26 mouse cellular contexts compared by ENCODE assay signal in genomic region chr6:113386025-113386424, GRCm38 (mm10). TPM values are rescaled to one million over a fixed set of nuclear protein-coding genes. Genes with fewer than 3 reads are reported as not detected.
A peak's percentile ranks its signal among the peaks of the same experiment; 100 is the strongest.
DNase-seq lines count a peak whose midpoint lies in the region; ATAC-seq and TF ChIP-seq lines count a peak whose summit lies in the region.
"Had no signal": no experiment of that assay in that cellular context is flagged by ENCODE, and none has a peak within 500 bp of the region (broad histone marks: within the 10 kb centered on the region; RNA-seq: fewer than 3 reads in every experiment).

No protein-coding gene starts in this region.

- intact Hi-C loops in heart, postnatal 36 days (cut with DNase I) = no loop called here

- no peaks in the 10 kb centered on the region for H3K9me3 ChIP-seq in midbrain, embryonic 14.5 days (ENCODE audit: control insufficient read depth, low read length)
- no peaks in the 10 kb centered on the region for H3K9me3 ChIP-seq in midbrain, embryonic 15.5 days
- H3K9me3 ChIP-seq in embryonic facial prominence, embryonic 15.5 days (replicated peaks) = no peaks in the 10 kb centered on the region
- no peaks in the 10 kb centered on the region for H3K9me3 ChIP-seq in intestine, postnatal 0 days (ENCODE audit: control insufficient read depth)
- H3K9me3 ChIP-seq in heart, embryonic 10.5 days = no peaks in the 10 kb centered on the region
- H3K9me3 ChIP-seq: forebrain, embryonic 13.5 days; heart, embryonic 15.5 days; limb, embryonic 12.5 days; liver, embryonic 15.5 days; stomach, embryonic 15.5 days had no signal

- no peak overlapping the region for H3K9ac ChIP-seq in midbrain, embryonic 14.5 days (replicated peaks; ENCODE audit: low read length)
- H3K9ac ChIP-seq in midbrain, embryonic 15.5 days = no peak overlapping the region
- no peak overlapping the region for H3K9ac ChIP-seq in embryonic facial prominence, embryonic 15.5 days
- H3K9ac ChIP-seq in intestine, postnatal 0 days (ENCODE audit: low read depth, low read length) = no peak overlapping the region
- H3K9ac ChIP-seq: forebrain, embryonic 13.5 days; heart, embryonic 15.5 days; limb, embryonic 12.5 days; liver, embryonic 15.5 days; stomach, embryonic 15.5 days had no signal

- no peak overlapping the region for H3K4me2 ChIP-seq in midbrain, embryonic 14.5 days (ENCODE audit: low read length)
- no peak overlapping the region for H3K4me2 ChIP-seq in midbrain, embryonic 15.5 days
- H3K4me2 ChIP-seq in embryonic facial prominence, embryonic 15.5 days (replicated peaks) = no peak overlapping the region
- no peak overlapping the region for H3K4me2 ChIP-seq in intestine, postnatal 0 days (replicated peaks; ENCODE audit: low read depth)
- H3K4me2 ChIP-seq: forebrain, embryonic 13.5 days; heart, embryonic 15.5 days; limb, embryonic 12.5 days; liver, embryonic 15.5 days; midbrain, embryonic 11.5 days; stomach, embryonic 15.5 days had no signal

- no peaks in the 10 kb centered on the region for H3K27me3 ChIP-seq in midbrain, embryonic 14.5 days (ENCODE audit: control insufficient read depth, insufficient read depth, low read length)
- H3K27me3 ChIP-seq in midbrain, embryonic 15.5 days (replicated peaks) = no peaks in the 10 kb centered on the region
- H3K27me3 ChIP-seq in embryonic facial prominence, embryonic 15.5 days = no peaks in the 10 kb centered on the region
- H3K27me3 ChIP-seq in intestine, postnatal 0 days (replicated peaks; ENCODE audit: control insufficient read depth, insufficient read depth, low read length) = no peaks in the 10 kb centered on the region
- H3K27me3 ChIP-seq in heart, embryonic 10.5 days (ENCODE audit: insufficient read depth, poor library complexity, severe bottlenecking) = no peaks in the 10 kb centered on the region
- H3K27me3 ChIP-seq: CH12.LX; forebrain, embryonic 13.5 days; heart, embryonic 15.5 days; liver, embryonic 15.5 days; stomach, embryonic 15.5 days had no signal

- DNase-seq in heart, adult 11 months = peak; percentile 84
- DNase-seq in heart, postnatal 36 days = no peak
- peak; percentile 14 for DNase-seq in midbrain, embryonic 14.5 days
- DNase-seq in MN1 (ENCODE audit: low spot score) = no peak
- DNase-seq in heart, embryonic 10.5 days (ENCODE audit: low spot score) = no peak
- DNase-seq: adrenal gland, postnatal 25 days; cerebellum, adult 18-20 months; cerebellum, postnatal 36 days; gastrocnemius, postnatal 10 days; heart, adult 2 months; kidney, adult 2 months; kidney, postnatal 10 days; right cerebral cortex, postnatal 25 days had no signal

- no peak for ATAC-seq in midbrain, embryonic 14.5 days (ENCODE audit: low FRiP score, low TSS enrichment)
- no peak for ATAC-seq in midbrain, embryonic 15.5 days (replicated peaks)
- ATAC-seq in embryonic facial prominence, embryonic 15.5 days (ENCODE audit: insufficient number of reproducible peaks, low FRiP score, low TSS enrichment, low read depth) = peak; percentile 53; the same call in 1 of the 2 replicates
- ATAC-seq in intestine, postnatal 0 days = no peak
- ATAC-seq: forebrain, embryonic 13.5 days had no signal

- peaks cover 98% of the 10 kb centered on the region for H3K36me3 ChIP-seq in midbrain, embryonic 14.5 days (ENCODE audit: control insufficient read depth, insufficient read depth, low read length)
- H3K36me3 ChIP-seq in midbrain, embryonic 15.5 days (replicated peaks) = peaks cover 68% of the 10 kb centered on the region
- H3K36me3 ChIP-seq in embryonic facial prominence, embryonic 15.5 days = peaks cover 93% of the 10 kb centered on the region
- peaks cover 92% of the 10 kb centered on the region for H3K36me3 ChIP-seq in intestine, postnatal 0 days (ENCODE audit: control insufficient read depth, insufficient read depth)
- H3K36me3 ChIP-seq in heart, embryonic 10.5 days = peaks cover 99% of the 10 kb centered on the region

- whole genome bisulfite sequencing in midbrain, embryonic 14.5 days = 88% methylated on average over 3 of the region's 3 CpGs
- WGBS in midbrain, embryonic 15.5 days = 90% methylated on average over 3 of the region's 3 CpGs
- WGBS in embryonic facial prominence, embryonic 15.5 days = 79% methylated on average over 3 of the region's 3 CpGs
- WGBS in intestine, postnatal 0 days = 51% methylated on average over 3 of the region's 3 CpGs
- WGBS in heart, embryonic 10.5 days = 92% methylated on average over 3 of the region's 3 CpGs

- no peaks in the 10 kb centered on the region for H3K4me1 ChIP-seq in midbrain, embryonic 14.5 days (ENCODE audit: control insufficient read depth, insufficient read depth, low read length)
- H3K4me1 ChIP-seq in midbrain, embryonic 15.5 days = no peaks in the 10 kb centered on the region
- no peaks in the 10 kb centered on the region for H3K4me1 ChIP-seq in embryonic facial prominence, embryonic 15.5 days
- 0 out of 2 replicates have a peak, but pooled peaks cover 5% of the 10 kb centered on the region for H3K4me1 ChIP-seq in intestine, postnatal 0 days (replicated peaks; ENCODE audit: control insufficient read depth, insufficient read depth, low read length)
- no peaks in the 10 kb centered on the region for H3K4me1 ChIP-seq in heart, embryonic 10.5 days
- H3K4me1 ChIP-seq: forebrain, embryonic 13.5 days; heart, embryonic 15.5 days; limb, embryonic 12.5 days; stomach, embryonic 15.5 days had no signal

- H3K27ac ChIP-seq in midbrain, embryonic 14.5 days (replicated peaks; ENCODE audit: low read depth, low read length) = no peak overlapping the region
- no peak overlapping the region for H3K27ac ChIP-seq in midbrain, embryonic 15.5 days
- H3K27ac ChIP-seq in embryonic facial prominence, embryonic 15.5 days (replicated peaks) = no peak overlapping the region
- peak overlapping the region; percentile 52 for H3K27ac ChIP-seq in intestine, postnatal 0 days (ENCODE audit: low read depth, low read length)
- H3K27ac ChIP-seq in heart, embryonic 10.5 days = no peak overlapping the region
- H3K27ac ChIP-seq: forebrain, embryonic 13.5 days; heart, adult 2 months; heart, embryonic 15.5 days; left cerebral cortex, adult 2 months; limb, embryonic 12.5 days; liver, embryonic 15.5 days; macrophage; stomach, embryonic 15.5 days had no signal

- no peak overlapping the region for H3K4me3 ChIP-seq in midbrain, embryonic 14.5 days (replicated peaks; ENCODE audit: low read depth, low read length)
- no peak overlapping the region for H3K4me3 ChIP-seq in midbrain, embryonic 15.5 days
- no peak overlapping the region for H3K4me3 ChIP-seq in embryonic facial prominence, embryonic 15.5 days (replicated peaks)
- H3K4me3 ChIP-seq in intestine, postnatal 0 days (ENCODE audit: low read depth, low read length) = no peak overlapping the region
- no peak overlapping the region for H3K4me3 ChIP-seq in heart, embryonic 10.5 days
- H3K4me3 ChIP-seq: forebrain, embryonic 13.5 days; heart, adult 2 months; heart, embryonic 15.5 days; left cerebral cortex, adult 2 months; limb, embryonic 12.5 days; liver, embryonic 15.5 days; myocyte; stomach, embryonic 15.5 days had no signal

- no peak for TF ChIP-seq CTCF in intestine, postnatal 0 days (IDR thresholded peaks at IDR 0.05; ENCODE audit: low read depth)

RNA-seq across cellular contexts. Expression of gene Ttll3, which starts 3.0 kb away (rescaled TPM):
- total RNA-seq in heart, postnatal 36 days (2021) = 1 to 10 TPM in 1 of 2 experiments, under 1 TPM in 1; 0.67 to 1.5 TPM
- polyA plus RNA-seq in midbrain, embryonic 14.5 days (2014; fragmentation: Nextera tagmentation; extraction: Ambion mirVana) = 7.3 and 7.8 TPM in 2 replicates
- 15.1 TPM in 2 replicates for polyA plus RNA-seq in midbrain, embryonic 15.5 days (2015; fragmentation: Nextera tagmentation; extraction: Ambion mirVana)
- polyA plus RNA-seq in embryonic facial prominence, embryonic 15.5 days (2015; fragmentation: Nextera tagmentation; extraction: Ambion mirVana) = 7.7 and 10.7 TPM in 2 replicates
- 1.4 and 1.6 TPM in 2 replicates for polyA plus RNA-seq in intestine, postnatal 0 days (2015; fragmentation: Nextera tagmentation; extraction: Ambion mirVana)
- polyA plus RNA-seq in heart, embryonic 10.5 days (2016; fragmentation: Nextera tagmentation; extraction: Ambion mirVana) = 2.0 and 2.5 TPM in 2 replicates

RNA-seq across cellular contexts. Expression of gene Arpc4, which starts 8.1 kb away (rescaled TPM):
- 10 to 100 TPM; 69.5 to 73.0 TPM for total RNA-seq in heart, postnatal 36 days (2021)
- 234 and 394 TPM in 2 replicates for polyA plus RNA-seq in midbrain, embryonic 14.5 days (2014; fragmentation: Nextera tagmentation; extraction: Ambion mirVana)
- polyA plus RNA-seq in midbrain, embryonic 15.5 days (2015; fragmentation: Nextera tagmentation; extraction: Ambion mirVana) = 430 and 433 TPM in 2 replicates
- 381 and 384 TPM in 2 replicates for polyA plus RNA-seq in embryonic facial prominence, embryonic 15.5 days (2015; fragmentation: Nextera tagmentation; extraction: Ambion mirVana)
- polyA plus RNA-seq in intestine, postnatal 0 days (2015; fragmentation: Nextera tagmentation; extraction: Ambion mirVana) = 409 and 418 TPM in 2 replicates
- polyA plus RNA-seq in heart, embryonic 10.5 days (2016; fragmentation: Nextera tagmentation; extraction: Ambion mirVana) = 330 and 356 TPM in 2 replicates

RNA-seq across cellular contexts. Expression of gene Tada3, which starts 8.3 kb away (rescaled TPM):
- 10 to 100 TPM; 23.6 to 24.4 TPM for total RNA-seq in heart, postnatal 36 days (2021)
- polyA plus RNA-seq in midbrain, embryonic 14.5 days (2014; fragmentation: Nextera tagmentation; extraction: Ambion mirVana) = 72.2 and 81.9 TPM in 2 replicates
- 80.4 and 81.6 TPM in 2 replicates for polyA plus RNA-seq in midbrain, embryonic 15.5 days (2015; fragmentation: Nextera tagmentation; extraction: Ambion mirVana)
- polyA plus RNA-seq in embryonic facial prominence, embryonic 15.5 days (2015; fragmentation: Nextera tagmentation; extraction: Ambion mirVana) = 51.0 and 54.2 TPM in 2 replicates
- 19.7 and 23.5 TPM in 2 replicates for polyA plus RNA-seq in intestine, postnatal 0 days (2015; fragmentation: Nextera tagmentation; extraction: Ambion mirVana)
- polyA plus RNA-seq in heart, embryonic 10.5 days (2016; fragmentation: Nextera tagmentation; extraction: Ambion mirVana) = 46.7 TPM in 2 replicates

RNA-seq across cellular contexts. Expression of gene Rpusd3, which starts 33.1 kb away (rescaled TPM):
- 10 to 100 TPM in 1 of 2 experiments, 1 to 10 TPM in 1; 9.9 to 11.6 TPM for total RNA-seq in heart, postnatal 36 days (2021)
- 20.7 and 24.6 TPM in 2 replicates for polyA plus RNA-seq in midbrain, embryonic 14.5 days (2014; fragmentation: Nextera tagmentation; extraction: Ambion mirVana)
- 19.0 and 21.2 TPM in 2 replicates for polyA plus RNA-seq in midbrain, embryonic 15.5 days (2015; fragmentation: Nextera tagmentation; extraction: Ambion mirVana)
- 16.7 and 19.7 TPM in 2 replicates for polyA plus RNA-seq in embryonic facial prominence, embryonic 15.5 days (2015; fragmentation: Nextera tagmentation; extraction: Ambion mirVana)
- polyA plus RNA-seq in intestine, postnatal 0 days (2015; fragmentation: Nextera tagmentation; extraction: Ambion mirVana) = 21.5 and 23.9 TPM in 2 replicates
- polyA plus RNA-seq in heart, embryonic 10.5 days (2016; fragmentation: Nextera tagmentation; extraction: Ambion mirVana) = 23.4 and 26.1 TPM in 2 replicates

RNA-seq across cellular contexts. Expression of gene Camk1, which starts 42.2 kb away (rescaled TPM):
- 10 to 100 TPM; 65.3 to 78.4 TPM for total RNA-seq in heart, postnatal 36 days (2021)
- 101 and 108 TPM in 2 replicates for polyA plus RNA-seq in midbrain, embryonic 14.5 days (2014; fragmentation: Nextera tagmentation; extraction: Ambion mirVana)
- 117 and 124 TPM in 2 replicates for polyA plus RNA-seq in midbrain, embryonic 15.5 days (2015; fragmentation: Nextera tagmentation; extraction: Ambion mirVana)
- polyA plus RNA-seq in embryonic facial prominence, embryonic 15.5 days (2015; fragmentation: Nextera tagmentation; extraction: Ambion mirVana) = 100 and 101 TPM in 2 replicates
- polyA plus RNA-seq in intestine, postnatal 0 days (2015; fragmentation: Nextera tagmentation; extraction: Ambion mirVana) = 35.9 and 37.0 TPM in 2 replicates
- polyA plus RNA-seq in heart, embryonic 10.5 days (2016; fragmentation: Nextera tagmentation; extraction: Ambion mirVana) = 82.7 and 89.2 TPM in 2 replicates

Comparison
In these comparisons a context has a peak if more than half of its experiments do, and no peak if none do; other contexts are left out.
1. DNase-seq: peak in heart, adult 11 months (single experiment) and midbrain, embryonic 14.5 days (single experiment); none in heart, postnatal 36 days (0 of 2), MN1 (single experiment) and heart, embryonic 10.5 days (single experiment).